ENCODE assay signal across 8 mouse cellular contexts in the genomic region with DNA sequence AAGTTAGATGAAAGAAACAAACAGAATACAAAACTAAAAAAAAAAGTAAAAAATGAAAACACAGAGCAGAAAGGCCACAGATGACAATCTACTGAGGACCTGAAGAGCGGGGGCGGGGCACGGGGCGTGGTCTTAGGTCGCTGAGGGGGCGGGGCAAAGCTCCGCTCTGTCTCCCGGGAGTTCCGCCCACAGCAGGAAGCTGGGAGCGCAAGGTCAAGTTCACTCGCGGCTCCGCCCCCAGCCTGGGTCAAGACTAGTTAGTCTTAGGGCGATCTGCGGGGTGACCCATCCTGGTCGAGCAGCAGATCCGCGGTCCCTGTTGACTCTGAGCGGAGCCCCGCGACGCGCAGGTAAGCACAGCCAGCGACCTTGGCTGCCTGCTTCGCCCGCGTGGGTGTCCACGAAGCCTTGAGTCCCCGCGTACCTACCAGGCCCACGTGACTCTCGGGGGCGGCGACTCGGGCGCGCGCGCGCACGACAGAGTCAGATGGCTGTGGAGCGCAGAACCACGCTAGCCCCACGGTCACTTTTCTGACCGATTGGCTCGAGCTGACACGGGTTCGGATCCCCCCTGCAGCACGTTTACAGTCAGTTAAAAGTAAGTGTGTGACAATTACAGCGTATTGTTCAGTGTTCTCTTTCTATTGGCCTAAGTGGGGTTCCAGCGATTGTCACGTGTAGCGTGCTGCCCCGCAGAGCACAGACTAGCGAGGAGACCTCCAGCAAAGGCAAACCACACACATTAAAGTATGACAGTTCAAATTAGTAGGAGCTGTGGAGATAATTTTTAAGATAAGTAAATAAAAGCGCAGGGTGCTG. TPM values are rescaled to one million over a fixed set of nuclear protein-coding genes. Genes with fewer than 3 reads are reported as not detected.
A peak's percentile ranks its signal among the peaks of the same experiment; 100 is the strongest.
DNase-seq lines count a peak whose midpoint lies in the region; ATAC-seq lines count a peak whose summit lies in the region.

No protein-coding gene starts in this region.

- peak; percentile 77 for ATAC-seq in megakaryocyte progenitor cell, adult 5-6 weeks (replicated peaks; ENCODE audit: poor library complexity)

- DNase-seq in adipocyte (ENCODE audit: low spot score), result peak; percentile 58
- DNase-seq in embryo, embryonic 10 days (ENCODE audit: low spot score), result peak; percentile 90
- peak; percentile 87 for DNase-seq in gastrocnemius, postnatal 10 days
- DNase-seq in induced T-regulatory cell, adult 2 months (ENCODE audit: low read depth), result peak; percentile 97
- peak; percentile 61 to 79 for DNase-seq in left cerebral cortex, adult 9 months (ENCODE audit: low spot score in 2 of 2)
- peak; percentile 71 for DNase-seq in right cerebral cortex, postnatal 14 days
- DNase-seq in urinary bladder, postnatal 36 days (ENCODE audit: low spot score in 2 of 2), result peak; percentile 88

RNA-seq across cellular contexts. Expression of a gene that starts 9.4 kb away (rescaled TPM):
- total RNA-seq in gastrocnemius, postnatal 10 days (2021), result 10 to 100 TPM; 11.9 TPM
- total RNA-seq in megakaryocyte progenitor cell, adult 5-6 weeks (2015), result 13.3 and 22.5 TPM in 2 replicates
- total RNA-seq in megakaryocyte progenitor cell, adult 5-6 weeks (2017), result 16.2 and 17.0 TPM in 2 replicates

Comparison
In these comparisons a context has a peak if more than half of its experiments do, and no peak if none do; other contexts are left out.
1. Peak in every context shown above with its lines: DNase-seq and ATAC-seq.